Mouse (Mus musculus): ENCODE measurements around the gene Ank3. TPM values are rescaled to one million over a fixed set of nuclear protein-coding genes. Genes with fewer than 3 reads are reported as not detected.
A peak's percentile ranks its signal among the peaks of the same experiment; 100 is the strongest.

The Ank3 gene
- total RNA-seq, 2 experiments from 2014 or later = 58.0 to 76.6 TPM

DNA sequence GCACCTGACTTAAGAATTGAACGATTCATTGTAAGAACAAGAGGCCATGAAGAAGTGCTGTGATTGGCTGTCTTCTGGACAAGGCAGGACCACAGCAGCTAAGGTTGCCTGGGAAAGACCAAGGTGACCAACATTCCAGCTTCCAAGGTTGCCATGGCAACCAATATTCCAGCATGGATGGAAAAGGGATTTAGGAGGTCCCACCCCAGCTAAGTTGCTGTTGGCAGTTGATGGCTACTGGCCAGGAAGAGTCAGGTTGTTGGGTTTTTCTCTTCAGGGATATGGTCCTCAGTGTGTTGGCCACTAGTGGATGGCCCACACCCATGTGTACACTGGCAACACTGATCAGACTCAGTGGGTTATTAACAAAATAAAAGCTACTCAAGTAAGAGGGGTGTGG is 204.1 kb downstream of the Ank3 start:
- DNase-seq = no peak
- intact Hi-C loops (cut with DNase I) = no loop called here

DNA sequence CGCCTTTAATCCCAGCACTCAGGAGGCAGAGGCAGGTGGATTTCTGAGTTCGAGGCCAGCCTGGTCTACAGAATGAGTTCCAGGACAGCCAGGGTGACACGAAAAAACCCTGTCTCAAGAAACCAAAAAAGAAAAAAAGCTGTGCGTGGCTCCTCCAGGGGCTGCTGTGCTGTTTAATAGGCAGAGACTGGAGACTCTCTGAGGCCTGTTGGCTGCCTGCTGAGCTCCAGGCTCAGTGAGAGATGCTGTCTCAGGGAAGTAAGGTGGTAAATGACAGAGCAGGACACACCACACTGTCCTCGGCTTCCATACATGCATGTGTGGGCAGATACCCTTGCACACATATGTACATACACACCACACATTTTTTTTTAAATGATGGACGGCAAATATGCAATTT is 206.0 kb downstream of the Ank3 start:
- no peak for DNase-seq
- intact Hi-C loops (cut with DNase I) = no loop called here

DNA sequence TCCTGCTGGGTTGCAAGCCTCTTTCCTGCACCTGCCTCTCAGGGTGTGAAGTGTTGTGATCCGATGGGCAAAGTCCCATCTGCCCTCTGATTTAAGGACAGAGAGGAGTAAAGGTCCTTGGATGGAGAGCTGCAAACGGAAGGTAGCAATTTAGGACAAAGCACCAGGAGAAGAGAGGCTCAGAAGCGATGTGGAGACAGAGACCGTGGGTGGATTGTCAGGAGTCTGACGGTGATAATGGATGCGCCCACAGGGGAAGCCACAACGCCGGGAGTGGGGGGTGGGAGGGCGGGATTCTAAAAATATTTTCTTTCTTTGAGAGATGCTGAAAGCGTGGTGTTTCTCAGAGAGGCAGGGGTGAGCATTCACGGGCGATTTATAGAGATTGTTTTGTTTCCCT is 206.6 kb downstream of the Ank3 start:
- no peak for DNase-seq
- intact Hi-C loops (cut with DNase I) = no loop called here

DNA sequence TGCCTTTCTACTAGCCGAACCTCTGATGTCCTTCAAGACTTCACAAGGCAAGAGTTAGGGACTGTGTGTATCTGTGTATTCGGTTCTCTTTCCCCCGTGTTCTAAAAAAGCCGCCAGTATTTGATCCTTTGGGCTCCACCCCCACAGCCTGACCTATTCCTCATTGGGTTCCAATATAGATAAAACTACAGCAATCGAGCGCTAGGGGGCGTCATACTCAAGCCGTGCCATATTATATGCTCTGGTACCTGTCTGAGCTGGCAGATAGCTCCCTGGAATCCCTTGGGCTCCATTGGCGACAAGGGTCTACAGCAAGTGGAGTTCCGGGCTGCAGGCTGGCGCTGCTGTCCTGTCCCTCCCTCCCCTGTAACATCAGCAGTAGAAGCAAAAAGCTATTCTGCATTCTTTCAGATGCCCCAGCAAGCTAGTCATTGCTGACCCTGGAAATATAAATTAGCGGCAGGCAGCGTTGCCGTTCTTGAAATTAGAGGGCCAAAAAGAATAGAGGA is 209.1 kb downstream of the Ank3 start:
- no peak for DNase-seq
- intact Hi-C loops (cut with DNase I) = no loop called here

DNA sequence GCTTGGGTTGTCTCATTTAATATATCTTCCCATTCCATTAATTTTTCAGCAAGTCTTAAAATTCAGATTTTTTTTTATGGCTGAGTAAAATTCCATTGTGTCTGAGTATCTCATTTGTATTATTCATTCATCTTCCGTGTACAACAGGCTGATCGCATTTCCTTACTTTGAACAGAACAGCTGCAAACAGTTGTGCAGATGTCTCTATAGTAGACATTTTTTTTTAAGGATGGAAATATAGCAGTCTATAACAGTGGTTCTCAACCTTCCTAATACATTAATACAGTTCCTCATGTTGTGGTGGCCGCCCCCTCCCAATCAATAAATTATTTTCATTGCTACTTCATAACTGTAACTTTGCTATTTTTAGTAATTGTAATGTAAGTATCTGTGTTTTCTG is 212.7 kb downstream of the Ank3 start:
- no peak for DNase-seq
- intact Hi-C loops (cut with DNase I) = no loop called here

DNA sequence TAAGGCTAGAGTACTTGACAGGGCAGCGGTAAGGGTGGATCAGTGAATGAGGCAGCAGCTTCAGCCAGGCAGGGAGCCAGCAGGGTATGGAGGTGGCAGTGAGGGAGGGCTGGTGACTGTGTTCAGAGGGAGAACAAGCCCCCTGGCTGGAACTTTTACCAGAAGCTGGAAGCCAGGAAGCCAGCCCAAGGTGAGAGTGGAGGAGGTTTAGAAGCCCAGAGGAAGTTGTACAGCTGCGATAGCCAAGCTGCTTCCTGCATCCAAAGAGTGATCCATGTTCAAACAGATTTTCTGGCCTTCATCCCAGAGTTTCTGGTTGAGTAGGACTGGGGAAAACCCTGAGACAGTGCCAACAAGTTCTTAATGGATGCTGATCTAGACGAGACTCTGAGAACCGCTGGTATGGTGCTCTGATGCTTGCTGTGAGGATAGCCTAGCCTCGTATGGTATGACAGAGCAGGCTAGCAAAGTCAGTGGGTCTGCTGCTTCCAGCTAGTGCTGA is 213.3 kb downstream of the Ank3 start:
- peak; percentile 80 to 83 for DNase-seq
- intact Hi-C loops (cut with DNase I) = loop anchor here (2.0 kb wide), 1 partner anchor 43 kb away; no protein-coding TSS in a partner anchor

DNA sequence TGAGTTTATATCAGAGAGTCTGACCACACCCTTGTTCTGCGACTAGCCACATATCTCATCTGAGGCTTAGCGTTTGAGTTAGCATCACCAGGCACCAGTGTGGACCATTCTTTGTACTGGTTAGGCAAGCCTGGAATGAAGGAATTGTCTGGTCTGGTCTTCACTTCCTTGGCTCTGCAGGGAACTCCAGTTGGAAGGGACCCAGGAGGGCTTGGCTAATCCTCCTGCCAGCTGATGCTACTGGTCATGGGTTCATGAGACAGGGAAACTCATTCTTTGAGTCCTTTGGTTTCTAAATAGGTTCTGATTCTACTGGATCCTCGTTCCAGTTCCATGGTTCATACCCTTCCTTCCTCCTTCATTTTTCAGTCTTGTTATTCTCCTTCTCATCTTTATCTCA is 218.4 kb downstream of the Ank3 start:
- intact Hi-C loops (cut with DNase I) = no loop called here
- peak; percentile 27 to 30 for DNase-seq

DNA sequence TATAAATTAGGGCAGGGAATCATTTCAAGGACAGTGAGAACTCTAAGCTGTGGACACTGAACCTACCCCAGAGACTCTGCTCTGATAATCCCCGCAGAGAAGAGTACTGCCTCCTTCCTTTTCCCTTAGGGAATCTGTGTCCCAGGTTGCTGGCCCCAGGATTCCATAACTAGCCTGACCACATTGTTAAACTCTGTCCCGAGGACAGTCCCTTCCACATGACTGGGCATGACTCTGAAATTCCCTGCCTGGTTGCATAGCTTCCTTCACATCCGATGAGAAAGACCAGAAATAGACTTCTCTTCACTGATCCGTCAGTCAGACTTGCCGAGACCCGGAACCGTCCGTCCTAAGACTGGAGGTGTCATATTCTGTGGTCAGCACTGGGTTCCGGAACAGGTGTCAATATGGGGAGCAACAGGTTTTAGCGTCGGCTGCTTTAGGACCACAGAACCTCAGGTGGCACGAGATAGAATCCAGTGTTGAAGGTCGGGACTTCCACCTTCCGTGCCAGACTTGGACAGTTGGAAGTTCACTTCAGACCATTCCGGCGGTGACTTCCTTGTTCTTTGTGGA is 219.1 kb downstream of the Ank3 start:
- DNase-seq = peak; percentile 47 to 51
- intact Hi-C loops (cut with DNase I) = no loop called here

DNA sequence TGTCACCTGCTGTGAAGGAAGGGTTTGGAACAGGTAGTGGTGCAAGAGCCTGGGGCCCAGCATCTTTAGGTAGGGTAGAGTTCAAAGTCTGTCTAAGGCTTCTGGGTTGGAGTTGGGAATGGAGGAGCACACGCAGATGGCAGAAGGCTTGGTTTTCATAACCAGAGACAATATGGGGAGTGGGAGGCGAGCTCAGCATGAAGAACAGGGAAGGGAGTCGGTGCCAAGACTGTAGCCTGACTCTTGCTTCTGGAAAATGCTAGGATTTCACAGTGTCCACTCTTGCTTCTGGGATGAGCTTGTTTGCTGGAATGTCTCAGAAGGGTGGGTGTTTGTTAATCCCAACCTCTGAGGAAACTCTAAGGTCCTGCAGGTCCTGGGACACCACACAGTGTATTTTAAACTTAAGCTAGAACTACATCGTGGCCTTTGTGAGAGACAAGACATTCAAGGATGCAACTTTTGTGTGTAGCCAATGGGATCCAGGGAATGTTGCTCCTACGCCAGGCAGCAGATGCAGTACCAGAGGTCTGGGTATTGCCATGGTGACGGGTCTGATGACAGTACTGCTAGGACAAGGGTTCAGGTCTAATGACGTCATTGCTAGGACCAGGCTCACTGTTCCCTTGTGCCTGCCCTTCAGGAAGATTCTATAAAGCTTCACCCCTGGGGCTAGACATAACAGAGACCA is 222.3 kb downstream of the Ank3 start:
- intact Hi-C loops (cut with DNase I) = no loop called here
- DNase-seq = no peak

DNA sequence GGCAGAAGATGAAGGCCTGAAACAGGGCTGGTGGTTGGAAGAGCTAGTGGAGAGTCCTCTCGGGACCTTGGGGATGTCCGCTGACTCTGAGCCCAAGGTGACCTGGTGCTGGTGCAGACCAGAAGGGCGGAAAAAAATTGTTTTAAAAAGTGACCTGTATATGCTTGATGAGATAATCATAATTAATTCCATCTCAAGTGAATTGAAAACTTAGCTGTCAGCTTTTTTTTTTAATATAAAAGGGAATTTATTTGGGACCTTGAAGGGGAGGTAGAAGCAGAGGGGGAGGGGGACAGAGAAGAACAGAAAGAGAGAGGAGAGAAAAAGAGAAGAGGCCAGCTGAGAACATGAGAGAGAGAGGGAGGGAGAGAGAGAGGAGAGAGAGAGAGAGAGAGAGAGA is 229.2 kb downstream of the Ank3 start:
- intact Hi-C loops (cut with DNase I) = no loop called here
- no peak for DNase-seq

DNA sequence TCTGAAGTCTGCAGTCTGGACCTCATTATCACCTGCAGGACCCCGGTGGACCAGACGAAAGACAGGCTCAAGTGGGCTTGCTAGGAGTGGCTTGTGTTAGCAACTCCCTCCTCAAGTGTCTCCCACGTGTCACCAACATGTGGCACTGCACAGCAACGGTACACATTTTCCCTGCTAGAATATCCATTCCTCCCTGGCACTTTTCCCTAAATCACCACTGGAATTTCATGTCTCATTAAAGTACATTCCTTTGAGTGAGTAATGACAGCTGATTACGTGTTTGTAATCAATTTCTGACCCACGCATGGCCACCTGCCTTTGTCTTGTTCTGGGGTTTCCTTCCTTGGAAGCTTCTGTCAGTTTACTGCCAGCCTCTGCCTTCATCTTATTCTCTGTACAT is 230.2 kb downstream of the Ank3 start:
- DNase-seq = no peak
- intact Hi-C loops (cut with DNase I) = no loop called here

DNA sequence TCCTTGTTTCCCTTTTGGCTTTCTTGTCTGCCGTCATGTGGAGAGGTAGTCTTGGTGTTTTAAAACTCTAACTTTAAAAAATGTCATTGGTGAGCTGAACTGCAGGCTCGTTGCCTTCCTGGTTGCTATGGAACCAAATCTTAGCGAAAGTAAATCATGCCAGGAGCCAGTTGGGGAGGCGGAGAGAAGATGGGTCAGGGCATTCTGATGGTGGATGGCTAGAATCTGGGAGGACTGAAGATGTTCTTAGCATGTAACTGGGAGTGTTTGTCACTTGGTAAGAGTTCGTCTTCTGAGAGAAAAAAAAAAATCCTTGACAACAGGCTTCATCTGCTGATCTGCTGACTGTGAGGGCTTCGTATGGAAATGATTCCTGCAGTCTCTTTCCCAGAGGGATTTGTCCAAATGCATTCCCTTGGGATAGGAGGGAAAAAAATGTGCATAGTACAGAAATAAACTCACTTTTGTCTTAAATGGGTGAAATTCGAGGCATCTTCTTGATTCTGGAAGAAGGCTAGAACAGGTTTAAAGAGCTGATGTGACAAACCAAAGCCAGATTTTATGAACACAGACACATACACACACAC is 232.3 kb downstream of the Ank3 start:
- no peak for DNase-seq
- intact Hi-C loops (cut with DNase I) = no loop called here

DNA sequence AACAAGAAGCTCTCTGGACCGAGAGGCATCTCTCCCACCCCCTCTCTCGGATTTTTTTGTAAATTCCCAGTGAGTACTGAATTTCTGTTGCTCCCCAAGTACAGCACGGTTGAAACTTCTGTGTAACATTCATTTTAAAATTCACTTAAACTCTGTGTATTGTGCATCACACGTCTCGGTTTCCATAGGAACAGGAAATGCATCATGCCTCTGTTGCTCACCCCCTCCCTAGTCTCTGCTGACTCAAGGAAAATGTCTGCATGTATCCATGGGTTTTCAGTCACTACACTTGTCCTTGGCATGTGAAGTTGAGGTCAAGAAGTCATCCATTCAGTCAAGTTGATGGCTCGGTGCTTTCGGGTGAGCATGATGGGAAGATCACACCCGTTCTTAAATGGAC is 234.3 kb downstream of the Ank3 start:
- intact Hi-C loops (cut with DNase I) = no loop called here
- no peak for DNase-seq

DNA sequence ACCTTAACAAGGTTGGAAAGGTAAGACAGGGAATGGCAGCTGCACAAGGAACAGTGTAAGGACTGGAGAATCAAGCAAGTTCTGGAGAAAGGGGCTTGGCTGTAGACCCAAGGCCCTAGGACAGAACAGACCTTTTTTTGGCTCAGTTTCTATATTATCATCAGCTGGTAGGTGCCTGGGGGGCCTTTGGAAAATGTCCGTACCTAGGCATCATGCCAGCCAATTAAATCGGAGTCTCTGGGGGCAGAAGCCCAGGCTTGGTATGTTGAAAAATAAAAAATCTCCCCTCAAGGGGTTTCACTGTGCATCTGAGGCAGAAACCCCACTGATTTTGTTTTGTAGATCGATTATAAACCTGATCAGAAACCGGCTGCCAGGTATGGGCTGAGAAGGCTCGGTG is 236.3 kb downstream of the Ank3 start:
- no peak for DNase-seq
- intact Hi-C loops (cut with DNase I) = no loop called here

DNA sequence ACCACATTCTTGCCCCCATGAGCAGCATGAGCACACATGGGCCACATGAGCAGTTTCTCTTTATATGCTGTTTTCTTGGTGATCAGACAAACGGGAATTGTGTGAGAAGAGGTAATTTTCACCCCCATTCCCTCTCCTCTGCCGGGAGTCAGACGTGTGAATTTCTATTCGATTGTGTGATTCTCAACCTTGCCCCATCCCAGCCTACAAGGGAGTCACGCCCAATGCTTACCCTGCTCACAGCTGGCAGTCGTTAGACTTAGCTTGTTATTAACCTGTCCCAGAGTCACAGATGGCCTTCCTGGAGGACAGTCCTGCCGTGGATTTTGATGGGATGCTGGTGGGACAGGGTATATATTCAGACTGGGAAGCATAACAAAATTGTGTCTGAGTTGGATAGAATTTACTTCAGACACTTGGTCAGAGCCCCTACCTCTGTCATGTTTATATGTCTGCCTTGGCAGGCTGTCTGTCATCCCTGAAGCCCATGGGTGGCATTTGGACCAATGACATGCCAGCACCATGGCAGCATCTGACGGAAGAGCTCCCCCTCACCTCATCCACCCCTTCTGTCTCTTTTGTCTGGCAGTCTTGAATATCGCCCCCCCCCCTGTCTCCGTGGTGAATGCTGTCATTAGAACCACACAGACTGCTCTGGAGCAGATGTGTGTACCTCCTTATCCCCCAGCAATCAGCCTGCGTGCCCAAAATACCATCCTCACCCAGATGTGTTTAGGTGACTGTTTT is 237.5 kb downstream of the Ank3 start:
- no peak for DNase-seq
- intact Hi-C loops (cut with DNase I) = no loop called here

DNA sequence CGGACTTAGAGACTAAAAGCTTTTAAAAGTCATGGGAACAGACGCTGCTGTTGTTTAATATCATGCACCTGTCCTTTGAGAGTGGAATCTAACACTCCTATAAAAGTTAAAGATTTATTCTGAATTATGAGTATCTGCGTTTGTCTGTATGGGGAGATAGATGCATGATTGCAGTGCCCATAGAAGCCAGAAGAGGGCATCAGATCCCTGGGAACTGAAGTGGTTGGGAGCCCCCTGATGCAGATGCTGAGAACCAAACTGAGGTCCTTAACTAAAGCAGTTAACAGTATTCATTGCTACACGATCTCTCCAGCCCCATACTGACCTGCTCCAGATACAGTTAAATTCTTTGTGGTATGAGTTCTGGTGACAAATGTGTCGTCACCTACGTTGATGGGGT is 240.6 kb downstream of the Ank3 start:
- intact Hi-C loops (cut with DNase I) = no loop called here
- no peak for DNase-seq

DNA sequence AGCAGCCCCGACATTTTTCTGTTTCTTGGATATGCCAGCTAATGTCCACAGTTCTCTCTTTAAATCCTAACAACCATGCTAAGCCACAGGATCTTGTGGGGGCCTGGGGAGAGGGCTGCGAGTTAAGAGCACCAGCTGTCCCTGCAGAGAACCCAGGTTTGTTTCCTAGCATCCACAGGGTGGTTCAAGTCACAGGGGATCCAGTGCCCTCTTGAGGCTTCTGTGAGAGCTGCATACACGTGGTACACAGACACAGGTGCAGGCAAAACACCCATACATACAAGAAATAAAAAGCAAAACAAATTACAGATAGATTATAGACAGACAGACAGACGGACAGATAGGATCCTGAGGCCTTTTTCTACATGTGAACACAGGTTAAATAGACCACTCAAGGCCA is 242.0 kb downstream of the Ank3 start:
- intact Hi-C loops (cut with DNase I) = no loop called here
- DNase-seq = no peak

DNA sequence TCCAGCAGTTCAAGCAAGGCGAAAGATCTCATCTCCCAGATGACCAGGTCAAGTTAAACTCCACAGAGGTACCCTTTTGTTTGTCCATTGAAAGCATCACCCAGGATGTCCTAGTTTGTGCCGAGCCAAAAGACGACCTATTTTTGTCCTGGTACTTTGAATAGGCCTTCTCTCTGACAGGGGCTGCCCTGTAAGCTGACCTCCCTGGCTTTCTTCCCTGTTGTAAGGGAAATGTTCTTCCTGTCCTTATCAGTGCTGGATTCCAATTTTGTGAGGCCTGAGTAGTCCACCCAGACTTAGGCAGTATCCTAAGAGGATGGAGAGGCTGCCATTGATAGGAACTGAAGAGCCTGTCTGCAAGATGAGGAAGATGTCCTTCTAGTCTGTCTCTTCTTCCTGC is 244.9 kb downstream of the Ank3 start:
- peak in 1 of 2 experiments; percentile 47 for DNase-seq
- intact Hi-C loops (cut with DNase I) = no loop called here

DNA sequence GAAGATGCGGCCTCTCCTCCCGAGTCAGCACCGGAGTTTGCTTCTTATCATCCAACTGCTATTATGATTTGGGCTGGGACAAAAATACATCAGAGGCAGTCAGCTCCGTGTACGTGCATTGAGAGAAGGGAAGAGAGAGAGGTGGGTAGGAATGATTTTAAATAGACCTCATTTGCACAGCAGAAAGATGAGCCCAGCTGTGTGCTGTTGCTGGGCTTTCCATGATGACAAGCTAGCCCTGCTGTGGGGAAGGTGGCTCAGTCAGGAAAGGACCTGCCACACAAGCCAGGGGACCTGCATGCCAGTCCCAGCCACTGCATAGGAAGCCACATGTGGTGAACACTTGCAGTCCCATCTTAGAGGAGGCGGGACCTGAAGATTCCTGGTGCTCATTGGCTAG is 245.4 kb downstream of the Ank3 start:
- no peak for DNase-seq
- intact Hi-C loops (cut with DNase I) = no loop called here

DNA sequence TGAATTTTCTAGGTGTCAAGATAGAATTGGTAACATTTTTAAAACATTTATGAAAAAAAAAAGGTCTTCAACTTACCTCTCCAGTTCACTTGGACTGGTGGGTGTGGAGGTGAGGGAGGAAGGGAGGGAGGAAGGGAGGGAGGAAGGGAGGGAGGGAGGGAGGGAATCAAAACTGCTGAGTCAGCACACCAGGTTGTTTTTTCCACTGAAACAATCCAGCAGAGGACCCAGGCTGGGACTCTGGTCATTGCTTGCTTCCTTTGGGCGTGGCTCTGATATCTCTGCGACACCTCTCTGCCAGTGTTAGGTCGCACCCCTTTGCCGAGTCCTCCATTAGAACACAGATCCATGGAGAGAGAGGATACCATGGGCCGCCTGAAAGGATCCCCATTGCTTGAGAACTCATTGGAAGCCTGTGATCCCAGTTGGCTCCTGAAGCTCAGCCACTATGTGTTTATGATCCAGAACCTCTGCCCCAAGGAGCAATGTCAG is 246.8 kb downstream of the Ank3 start:
- DNase-seq = no peak
- intact Hi-C loops (cut with DNase I) = no loop called here

DNA sequence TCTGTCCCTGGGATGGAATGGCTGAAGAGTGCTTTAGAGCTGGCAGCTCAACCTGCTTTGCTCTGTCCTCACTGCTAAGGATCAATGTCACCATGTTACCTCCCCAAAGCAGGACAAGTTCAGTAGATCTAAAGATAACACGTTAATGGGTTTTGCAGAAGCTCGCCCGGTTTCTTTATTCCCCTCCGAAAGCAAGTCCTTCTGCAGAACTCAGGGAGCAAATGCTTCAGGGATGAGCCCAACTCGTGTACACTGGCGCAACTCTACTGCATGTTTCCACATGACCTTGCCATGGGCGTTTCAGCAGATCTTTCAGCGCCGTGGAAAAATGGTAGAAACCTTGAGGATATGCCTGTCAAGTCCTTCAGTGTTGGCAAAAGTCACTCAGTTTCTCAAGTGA is 247.4 kb downstream of the Ank3 start:
- intact Hi-C loops (cut with DNase I) = no loop called here
- no peak for DNase-seq
